ENCODE assay signal across 8 mouse cellular contexts in the genomic region with DNA sequence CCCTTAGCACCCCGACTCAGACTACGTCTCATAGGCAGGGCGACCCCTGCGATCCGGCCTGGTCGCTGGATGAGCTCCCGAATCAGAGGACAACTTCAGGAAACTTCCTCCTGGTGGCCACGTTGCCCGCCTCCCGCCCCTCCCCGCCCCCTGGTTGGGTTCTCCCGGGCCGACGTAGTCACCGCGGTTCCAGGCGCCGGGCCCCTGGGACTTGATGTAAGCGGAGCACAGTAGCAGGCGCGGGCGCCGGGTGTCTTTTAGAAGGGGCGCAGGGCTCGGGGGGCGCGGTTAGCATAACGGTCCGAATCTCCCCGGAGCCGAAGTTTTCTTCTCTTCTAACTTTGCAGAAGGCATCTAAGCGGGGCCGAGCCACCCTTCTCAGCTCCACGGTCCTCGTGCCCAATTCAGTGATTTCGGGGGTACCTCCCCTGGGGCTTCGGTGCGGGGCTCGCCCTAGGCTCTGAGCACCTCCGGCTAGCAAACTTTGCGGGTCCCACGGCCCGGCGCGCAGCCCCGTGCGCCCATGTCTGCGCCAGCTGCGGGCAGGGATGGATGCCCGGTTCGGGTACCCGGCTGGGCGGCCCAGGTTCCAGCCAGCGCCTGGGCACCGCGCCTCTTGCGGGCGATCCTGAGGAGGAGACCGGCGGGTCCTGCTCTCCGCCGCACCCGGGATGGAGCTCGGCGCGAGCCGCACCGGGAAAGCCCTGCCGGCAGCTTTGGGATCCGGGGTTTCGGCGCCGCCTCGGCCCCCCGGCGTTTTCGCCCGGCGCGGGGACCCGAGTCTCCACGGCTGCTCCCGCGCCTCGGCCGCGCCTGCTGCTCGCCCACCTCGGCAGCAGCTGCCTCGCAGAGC. TPM values are rescaled to one million over a fixed set of nuclear protein-coding genes. Genes with fewer than 3 reads are reported as not detected.
DNase-seq lines count a peak whose midpoint lies in the region; ATAC-seq lines count a peak whose summit lies in the region.

No protein-coding gene starts in this region.

- peaks cover 35% of the 10 kb centered on the region for H3K27me3 ChIP-seq in kidney, embryonic 14.5 days (ENCODE audit: control insufficient read depth, insufficient read depth, low read length)
- H3K27me3 ChIP-seq in embryonic facial prominence, embryonic 12.5 days: peaks cover 27% of the 10 kb centered on the region
- 0 out of 2 replicates have a peak, but pooled peaks cover 2% of the 10 kb centered on the region for H3K27me3 ChIP-seq in hindbrain, embryonic 15.5 days
- H3K27me3 ChIP-seq in lung, embryonic 16.5 days (ENCODE audit: control insufficient read depth, insufficient read depth, low read depth, low read length): peaks cover 49% of the 10 kb centered on the region

- peak overlapping the region; percentile 53 for H3K4me3 ChIP-seq in kidney, embryonic 14.5 days (ENCODE audit: low read length)
- peak overlapping the region; percentile 63 for H3K4me3 ChIP-seq in embryonic facial prominence, embryonic 12.5 days
- peak overlapping the region; percentile 66 for H3K4me3 ChIP-seq in hindbrain, embryonic 15.5 days
- H3K4me3 ChIP-seq in lung, embryonic 16.5 days (ENCODE audit: low read length): peak overlapping the region; percentile 66

- no peak for DNase-seq in kidney, adult 11 months
- peak; percentile 43 for DNase-seq in R1 (ENCODE audit: low read depth, low spot score)
- DNase-seq in testis, postnatal 10 days (ENCODE audit: low spot score): peak; percentile 56
- DNase-seq in layer of hippocampus, postnatal 14 days (ENCODE audit: low spot score in 2 of 2): no peak

- peak overlapping the region; percentile 66 for H3K27ac ChIP-seq in kidney, embryonic 14.5 days (ENCODE audit: low read depth, low read length)
- H3K27ac ChIP-seq in embryonic facial prominence, embryonic 12.5 days: peak overlapping the region; percentile 89
- H3K27ac ChIP-seq in hindbrain, embryonic 15.5 days (replicated peaks): peak overlapping the region; percentile 84
- H3K27ac ChIP-seq in lung, embryonic 16.5 days (ENCODE audit: low read length): peak overlapping the region; percentile 74

- no peaks in the 10 kb centered on the region for H3K36me3 ChIP-seq in kidney, embryonic 14.5 days (ENCODE audit: control insufficient read depth, insufficient read depth, low read length)
- no peaks in the 10 kb centered on the region for H3K36me3 ChIP-seq in embryonic facial prominence, embryonic 12.5 days
- no peaks in the 10 kb centered on the region for H3K36me3 ChIP-seq in hindbrain, embryonic 15.5 days
- H3K36me3 ChIP-seq in lung, embryonic 16.5 days (ENCODE audit: control insufficient read depth, insufficient read depth, low read length): no peaks in the 10 kb centered on the region

- H3K4me2 ChIP-seq in kidney, embryonic 14.5 days (replicated peaks; ENCODE audit: low read depth, low read length): peak overlapping the region; percentile 93
- peak overlapping the region; percentile 96 for H3K4me2 ChIP-seq in embryonic facial prominence, embryonic 12.5 days (replicated peaks)
- H3K4me2 ChIP-seq in hindbrain, embryonic 15.5 days: peak overlapping the region; percentile 97
- peak overlapping the region; percentile 97 for H3K4me2 ChIP-seq in lung, embryonic 16.5 days (ENCODE audit: low read depth, low read length)

- H3K4me1 ChIP-seq in kidney, embryonic 14.5 days (ENCODE audit: control insufficient read depth, insufficient read depth, low read length): peaks cover 26% of the 10 kb centered on the region
- H3K4me1 ChIP-seq in embryonic facial prominence, embryonic 12.5 days: peaks cover 49% of the 10 kb centered on the region
- H3K4me1 ChIP-seq in hindbrain, embryonic 15.5 days (replicated peaks): peaks cover 71% of the 10 kb centered on the region
- H3K4me1 ChIP-seq in lung, embryonic 16.5 days (replicated peaks; ENCODE audit: control insufficient read depth, insufficient read depth, low read length): peaks cover 38% of the 10 kb centered on the region

- WGBS in kidney, embryonic 14.5 days: under 1% methylated on average over 89 of the region's 90 CpGs
- WGBS in embryonic facial prominence, embryonic 12.5 days: under 1% methylated on average over 88 of the region's 90 CpGs
- WGBS in hindbrain, embryonic 15.5 days: under 1% methylated on average over 85 of the region's 90 CpGs
- under 1% methylated on average over 81 of the region's 90 CpGs for WGBS in lung, embryonic 16.5 days

- ATAC-seq in kidney, embryonic 14.5 days (ENCODE audit: low FRiP score, low TSS enrichment): 0 out of 2 replicates have a peak, but pooled peaks have one; percentile 11
- peak; percentile 8; the same call in 1 of the 2 replicates for ATAC-seq in embryonic facial prominence, embryonic 12.5 days (ENCODE audit: insufficient number of reproducible peaks, insufficient read depth, low FRiP score, low TSS enrichment)
- ATAC-seq in hindbrain, embryonic 15.5 days (ENCODE audit: low FRiP score, low read depth): peak; percentile 25; the same call in 1 of the 2 replicates
- ATAC-seq in lung, embryonic 16.5 days (ENCODE audit: low read depth): peak; percentile 24

- H3K9me3 ChIP-seq in kidney, embryonic 14.5 days (ENCODE audit: control insufficient read depth, low read length): no peaks in the 10 kb centered on the region
- no peaks in the 10 kb centered on the region for H3K9me3 ChIP-seq in embryonic facial prominence, embryonic 12.5 days
- H3K9me3 ChIP-seq in hindbrain, embryonic 15.5 days: no peaks in the 10 kb centered on the region
- no peaks in the 10 kb centered on the region for H3K9me3 ChIP-seq in lung, embryonic 16.5 days (ENCODE audit: control insufficient read depth, low read length)

- peak overlapping the region; percentile 64 for H3K9ac ChIP-seq in kidney, embryonic 14.5 days (ENCODE audit: low read depth, low read length)
- peak overlapping the region; percentile 77 for H3K9ac ChIP-seq in embryonic facial prominence, embryonic 12.5 days
- H3K9ac ChIP-seq in hindbrain, embryonic 15.5 days: peak overlapping the region; percentile 71
- peak overlapping the region; percentile 74 for H3K9ac ChIP-seq in lung, embryonic 16.5 days (ENCODE audit: low read length)

RNA-seq across cellular contexts. Expression of gene Sdk2, which starts 0.5 kb away (rescaled TPM):
- 3.7 and 4.2 TPM in 2 replicates for polyA plus RNA-seq in kidney, embryonic 14.5 days (2014; fragmentation: Nextera tagmentation; extraction: Ambion mirVana)
- 3.7 and 3.8 TPM in 2 replicates for polyA plus RNA-seq in embryonic facial prominence, embryonic 12.5 days (2016; fragmentation: Nextera tagmentation; extraction: Ambion mirVana)
- polyA plus RNA-seq in hindbrain, embryonic 15.5 days (2015; fragmentation: Nextera tagmentation; extraction: Ambion mirVana): 4.7 and 4.9 TPM in 2 replicates
- polyA plus RNA-seq in lung, embryonic 16.5 days (2015; fragmentation: Nextera tagmentation; extraction: Ambion mirVana): 2.1 and 2.6 TPM in 2 replicates
- total RNA-seq in layer of hippocampus, postnatal 14 days (2021): 10 to 100 TPM; 26.2 to 33.6 TPM

Comparison
In these comparisons a context has a peak if more than half of its experiments do, and no peak if none do; other contexts are left out.
1. DNase-seq: peak in R1 (single experiment) and testis, postnatal 10 days (single experiment); none in kidney, adult 11 months (single experiment) and layer of hippocampus, postnatal 14 days (0 of 2).
2. Peak in every context shown above with its lines, with median percentiles within 50 percentile points of each other: ATAC-seq, H3K27ac ChIP-seq, H3K4me2 ChIP-seq, H3K4me3 ChIP-seq and H3K9ac ChIP-seq.